Mouse (Mus musculus) cerebellum, adult 2 months (tissue): ENCODE measurements around the gene Flvcr1.

ENCODE experiments used
- CTCF ChIP-seq: fragments of 200-500 bp; IDR thresholded peaks from 2 replicates; pipeline ENCODE4 v1.5.1; 2011; ENCODE audit warnings: low read depth, mild to moderate bottlenecking, control low read depth, low read length, moderate library complexity, borderline replicate concordance; ENCODE audit not compliant: insufficient read depth
- POLR2A ChIP-seq: fragments of 200-500 bp; IDR thresholded peaks from 2 replicates; pipeline ENCODE4 v1.6.1; 2011; ENCODE audit warnings: low read length, control low read depth, borderline replicate concordance; ENCODE audit not compliant: insufficient read depth

DNA sequence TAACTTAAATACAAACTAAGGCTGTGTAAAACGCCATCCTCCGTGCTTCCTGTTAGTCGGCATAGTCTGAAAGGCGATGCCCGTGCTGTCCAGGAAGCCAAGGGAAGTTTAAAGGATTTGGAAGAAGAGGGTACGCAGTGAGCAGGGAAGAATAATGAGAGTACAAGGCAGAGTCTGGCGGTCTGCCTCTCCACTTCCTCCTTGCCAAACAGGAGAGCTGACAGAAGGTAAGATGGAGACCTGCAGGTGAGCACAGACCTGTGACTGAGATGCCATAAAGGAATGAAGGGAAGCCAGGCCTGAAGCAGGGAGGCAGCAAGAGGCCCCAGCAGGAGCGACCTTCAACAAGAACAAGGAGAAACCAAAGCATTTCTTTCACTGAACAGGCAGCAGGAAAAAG lies 51.8 kb downstream of the Flvcr1 start:
- TF ChIP-seq CTCF (no peak), POLR2A (no peak)
